Mouse (Mus musculus) adrenal gland, postnatal 36 days (tissue): ENCODE measurements around the gene Tmem255a. TPM values are rescaled to one million over a fixed set of nuclear protein-coding genes. Genes with fewer than 3 reads are reported as not detected.

Experiments
- DNase-seq, 2 experiments: peaks; one replicate each; pipeline ENCODE4 v3.0.0; 2021; ENCODE audit warnings: mixed read lengths in 1 of 2
- microRNA-seq: library from miRNA; unstranded; fragments of <30 nt; microRNA quantifications from one replicate; pipeline ENCODE4 v1.2.0, GENCODE M21; 2021
- total RNA-seq, 2 experiments: library from RNA; stranded (reverse); gene quantifications; 2 replicates each; pipeline ENCODE4 v1.2.3; 2021

Gene Tmem255a
- total RNA-seq, 2 experiments from 2014 or later, result 16.1 to 21.5 TPM

GRCm38 (mm10) chrX:38166592-38166991 lies 85.6 kb downstream of the Tmem255a start:
- no peak for DNase-seq

- no peak for DNase-seq
These were observed 86.2 kb downstream of the Tmem255a start for GRCm38 (mm10) chrX:38166064-38166463.

- DNase-seq, result no peak
These were observed 86.9 kb downstream of the Tmem255a start for GRCm38 (mm10) chrX:38165315-38165714.

- no peak for DNase-seq
These were observed 93.1 kb downstream of the Tmem255a start for GRCm38 (mm10) chrX:38159097-38159496.

Small RNA genes within 50 kb of the gene (microRNA-seq; reads per million reads assigned to microRNA genes)
- not detected for gene Mir3110

Other genes with a start within 250 kb of the Tmem255a start
- not detected for gene Btg1-ps1, start 233.6 kb downstream of the Tmem255a start, total RNA-seq
- not detected for gene Btg1-ps2, start 209.3 kb downstream of the Tmem255a start, total RNA-seq
- gene Rhox10, start 186.0 kb downstream of the Tmem255a start, total RNA-seq, result not detected
- not detected for gene Rhox11, start 167.3 kb downstream of the Tmem255a start, total RNA-seq
- not detected for gene Rhox12, start 141.5 kb downstream of the Tmem255a start, total RNA-seq
- not detected for gene Rhox13, start 131.2 kb downstream of the Tmem255a start, total RNA-seq
- gene Zbtb33, start 62.6 kb downstream of the Tmem255a start, total RNA-seq, result 10 to 100 TPM; 30.4 to 34.2 TPM
- gene Atp1b4, start 63.7 kb upstream of the Tmem255a start, total RNA-seq, result not detected
- 100 to 1,000 TPM; 259 to 268 TPM for gene Lamp2, start 204.0 kb upstream of the Tmem255a start, total RNA-seq